Mouse (Mus musculus): ENCODE measurements around the gene Bmt2. TPM values are rescaled to one million over a fixed set of nuclear protein-coding genes. Genes with fewer than 3 reads are reported as not detected.

Bmt2 gene
- polyA plus RNA-seq (2015; fragmentation: Nextera tagmentation; extraction: Ambion mirVana), result 19.7 and 22.4 TPM in 2 replicates

- Histone ChIP-seq H3K4me1 (ENCODE audit: control insufficient read depth, insufficient read depth, low read length) (peaks cover 16% of the 10 kb centered on the region), H3K4me3 (ENCODE audit: low read depth, low read length) (peak within 1 kb of the TSS; percentile 82), H3K4me2 (ENCODE audit: low read length) (peak within 1 kb of the TSS; percentile 69), H3K27me3 (ENCODE audit: control insufficient read depth, insufficient read depth, low read depth, low read length) (no peaks in the 10 kb centered on the region), H3K36me3 (ENCODE audit: control insufficient read depth, insufficient read depth, low read length) (no peaks in the 10 kb centered on the region), H3K9me3 (replicated peaks; ENCODE audit: control insufficient read depth, low read length, poor library complexity, severe bottlenecking) (no peaks in the 10 kb centered on the region), H3K27ac (ENCODE audit: low read length) (peak within 1 kb of the TSS; percentile 92), H3K9ac (ENCODE audit: low read depth, low read length) (peak within 1 kb of the TSS; percentile 90)
- under 1% methylated on average over 31 of the region's 37 CpGs for WGBS
- ATAC-seq, result peak; percentile 99
Observed at GRCm38 (mm10) chr6:13677818-13678282, at the start of gene Bmt2. Gene Bmt2 (minus strand): TSS chr6:13677966.

DNA sequence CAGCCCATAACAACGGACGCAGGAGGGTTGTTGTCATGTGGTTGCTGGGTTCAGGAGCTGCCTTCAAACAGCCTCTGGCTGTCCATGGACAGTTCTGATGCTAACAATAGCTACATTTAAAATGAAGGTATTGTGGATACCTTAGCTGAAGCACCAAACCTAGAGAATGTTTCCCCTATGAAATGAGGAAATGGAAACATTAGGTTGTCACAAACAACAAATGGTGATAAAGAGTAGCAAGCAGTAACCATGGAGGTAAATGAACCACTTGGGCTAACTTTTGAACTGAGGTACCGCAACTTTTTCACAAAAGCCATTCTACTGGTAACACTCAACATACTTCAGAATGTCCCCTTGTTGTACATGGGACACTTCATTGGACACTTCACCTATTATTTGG, 44.4 kb upstream of the Bmt2 start:
- WGBS, result 93% methylated on average over 3 of the region's 3 CpGs
- no peaks in the 10 kb centered on the region for H3K9me3 ChIP-seq (replicated peaks; ENCODE audit: control insufficient read depth, low read length, poor library complexity, severe bottlenecking)
- H3K4me2 ChIP-seq (ENCODE audit: low read length), result no peak overlapping the region
- no peaks in the 10 kb centered on the region for H3K4me1 ChIP-seq (ENCODE audit: control insufficient read depth, insufficient read depth, low read length)
- no peak overlapping the region for H3K9ac ChIP-seq (ENCODE audit: low read depth, low read length)
- H3K27me3 ChIP-seq (ENCODE audit: control insufficient read depth, insufficient read depth, low read depth, low read length), result no peaks in the 10 kb centered on the region
- ATAC-seq, result no peak
- H3K36me3 ChIP-seq (ENCODE audit: control insufficient read depth, insufficient read depth, low read length), result no peaks in the 10 kb centered on the region
- H3K27ac ChIP-seq (ENCODE audit: low read length), result no peak overlapping the region
- H3K4me3 ChIP-seq (ENCODE audit: low read depth, low read length), result no peak overlapping the region

GRCm38 (mm10) chr6:13714867-13715266, 37.1 kb upstream of the Bmt2 start:
- Histone ChIP-seq H3K9ac (ENCODE audit: low read depth, low read length) (no peak overlapping the region), H3K4me3 (ENCODE audit: low read depth, low read length) (no peak overlapping the region), H3K27ac (ENCODE audit: low read length) (no peak overlapping the region), H3K4me1 (ENCODE audit: control insufficient read depth, insufficient read depth, low read length) (no peaks in the 10 kb centered on the region), H3K36me3 (ENCODE audit: control insufficient read depth, insufficient read depth, low read length) (no peaks in the 10 kb centered on the region), H3K4me2 (ENCODE audit: low read length) (no peak overlapping the region), H3K9me3 (replicated peaks; ENCODE audit: control insufficient read depth, low read length, poor library complexity, severe bottlenecking) (no peaks in the 10 kb centered on the region), H3K27me3 (ENCODE audit: control insufficient read depth, insufficient read depth, low read depth, low read length) (no peaks in the 10 kb centered on the region)
- 68% methylated on average over 3 of the region's 3 CpGs for WGBS
- ATAC-seq, result no peak

- Histone ChIP-seq H3K4me1 (ENCODE audit: control insufficient read depth, insufficient read depth, low read length) (no peaks in the 10 kb centered on the region), H3K9ac (ENCODE audit: low read depth, low read length) (no peak overlapping the region), H3K27me3 (ENCODE audit: control insufficient read depth, insufficient read depth, low read depth, low read length) (no peaks in the 10 kb centered on the region), H3K4me2 (ENCODE audit: low read length) (no peak overlapping the region), H3K36me3 (ENCODE audit: control insufficient read depth, insufficient read depth, low read length) (no peaks in the 10 kb centered on the region), H3K9me3 (replicated peaks; ENCODE audit: control insufficient read depth, low read length, poor library complexity, severe bottlenecking) (no peaks in the 10 kb centered on the region), H3K4me3 (ENCODE audit: low read depth, low read length) (no peak overlapping the region), H3K27ac (ENCODE audit: low read length) (no peak overlapping the region)
- ATAC-seq, result no peak
- 88% methylated on average over 4 of the region's 4 CpGs for WGBS
Observed at GRCm38 (mm10) chr6:13696882-13697281, 19.1 kb upstream of the Bmt2 start.

- 87% methylated on average over 2 of the region's 2 CpGs for WGBS
- Histone ChIP-seq H3K27ac (ENCODE audit: low read length) (no peak overlapping the region), H3K4me1 (ENCODE audit: control insufficient read depth, insufficient read depth, low read length) (no peaks in the 10 kb centered on the region), H3K36me3 (ENCODE audit: control insufficient read depth, insufficient read depth, low read length) (no peaks in the 10 kb centered on the region), H3K27me3 (ENCODE audit: control insufficient read depth, insufficient read depth, low read depth, low read length) (no peaks in the 10 kb centered on the region), H3K4me2 (ENCODE audit: low read length) (no peak overlapping the region), H3K9me3 (replicated peaks; ENCODE audit: control insufficient read depth, low read length, poor library complexity, severe bottlenecking) (no peaks in the 10 kb centered on the region), H3K9ac (ENCODE audit: low read depth, low read length) (no peak overlapping the region), H3K4me3 (ENCODE audit: low read depth, low read length) (no peak overlapping the region)
- ATAC-seq, result no peak
Observed at GRCm38 (mm10) chr6:13695103-13695845, 17.5 kb upstream of the Bmt2 start.

- WGBS, result 80% methylated on average over 2 of the region's 2 CpGs
- no peak overlapping the region for H3K4me3 ChIP-seq (ENCODE audit: low read depth, low read length)
- H3K4me2 ChIP-seq (ENCODE audit: low read length), result no peak overlapping the region
- no peak overlapping the region for H3K27ac ChIP-seq (ENCODE audit: low read length)
- no peaks in the 10 kb centered on the region for H3K4me1 ChIP-seq (ENCODE audit: control insufficient read depth, insufficient read depth, low read length)
- H3K9ac ChIP-seq (ENCODE audit: low read depth, low read length), result no peak overlapping the region
- ATAC-seq, result no peak
- no peaks in the 10 kb centered on the region for H3K36me3 ChIP-seq (ENCODE audit: control insufficient read depth, insufficient read depth, low read length)
- H3K27me3 ChIP-seq (ENCODE audit: control insufficient read depth, insufficient read depth, low read depth, low read length), result no peaks in the 10 kb centered on the region
- no peaks in the 10 kb centered on the region for H3K9me3 ChIP-seq (replicated peaks; ENCODE audit: control insufficient read depth, low read length, poor library complexity, severe bottlenecking)
Observed at GRCm38 (mm10) chr6:13691657-13692294, 14.0 kb upstream of the Bmt2 start.

- no peaks in the 10 kb centered on the region for H3K36me3 ChIP-seq (ENCODE audit: control insufficient read depth, insufficient read depth, low read length)
- no peaks in the 10 kb centered on the region for H3K9me3 ChIP-seq (replicated peaks; ENCODE audit: control insufficient read depth, low read length, poor library complexity, severe bottlenecking)
- no peak overlapping the region for H3K9ac ChIP-seq (ENCODE audit: low read depth, low read length)
- no peak overlapping the region for H3K4me3 ChIP-seq (ENCODE audit: low read depth, low read length)
- H3K27ac ChIP-seq (ENCODE audit: low read length), result no peak overlapping the region
- no peaks in the 10 kb centered on the region for H3K27me3 ChIP-seq (ENCODE audit: control insufficient read depth, insufficient read depth, low read depth, low read length)
- H3K4me2 ChIP-seq (ENCODE audit: low read length), result no peak overlapping the region
- no peaks in the 10 kb centered on the region for H3K4me1 ChIP-seq (ENCODE audit: control insufficient read depth, insufficient read depth, low read length)
- no peak for ATAC-seq
Observed at GRCm38 (mm10) chr6:13690398-13690797, 12.6 kb upstream of the Bmt2 start.

DNA sequence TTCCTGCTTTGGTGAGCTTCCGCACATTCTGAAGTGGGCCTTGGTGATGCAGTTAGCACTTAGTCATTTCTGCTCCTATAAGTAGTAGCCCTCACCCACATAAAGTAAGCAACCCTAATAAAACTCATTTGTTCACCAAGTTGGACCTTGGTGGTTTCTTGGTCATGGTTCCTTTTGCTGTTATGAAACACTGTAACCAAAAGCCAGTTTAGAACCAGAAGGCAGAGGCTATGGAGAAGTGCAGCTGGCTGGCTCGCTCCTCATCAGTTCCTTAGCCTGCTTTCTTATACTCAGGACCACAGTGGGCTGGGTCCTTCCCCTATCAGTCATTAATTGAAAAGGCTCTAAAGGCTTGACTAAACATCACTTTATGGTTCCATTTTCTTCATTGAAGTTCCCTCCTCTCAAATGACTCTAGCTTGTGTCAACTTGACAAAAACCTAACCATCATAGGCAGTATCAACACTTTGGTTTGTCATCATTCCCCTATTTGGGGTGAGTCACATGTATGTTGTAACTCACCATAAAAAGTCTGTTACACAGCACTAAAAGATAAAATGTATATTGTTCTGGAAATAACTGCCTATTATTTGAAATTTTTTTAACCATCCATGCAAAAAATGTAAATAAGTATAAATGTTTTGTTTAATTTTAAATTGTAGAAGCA, 6.3 kb upstream of the Bmt2 start:
- ATAC-seq, result no peak
- no peaks in the 10 kb centered on the region for H3K4me1 ChIP-seq (ENCODE audit: control insufficient read depth, insufficient read depth, low read length)
- no peak overlapping the region for H3K27ac ChIP-seq (ENCODE audit: low read length)
- no peaks in the 10 kb centered on the region for H3K27me3 ChIP-seq (ENCODE audit: control insufficient read depth, insufficient read depth, low read depth, low read length)
- no peak overlapping the region for H3K9ac ChIP-seq (ENCODE audit: low read depth, low read length)
- no peak overlapping the region for H3K4me2 ChIP-seq (ENCODE audit: low read length)
- H3K9me3 ChIP-seq (replicated peaks; ENCODE audit: control insufficient read depth, low read length, poor library complexity, severe bottlenecking), result no peaks in the 10 kb centered on the region
- no peak overlapping the region for H3K4me3 ChIP-seq (ENCODE audit: low read depth, low read length)
- 96% methylated on average over 2 of the region's 2 CpGs for WGBS
- H3K36me3 ChIP-seq (ENCODE audit: control insufficient read depth, insufficient read depth, low read length), result no peaks in the 10 kb centered on the region

DNA sequence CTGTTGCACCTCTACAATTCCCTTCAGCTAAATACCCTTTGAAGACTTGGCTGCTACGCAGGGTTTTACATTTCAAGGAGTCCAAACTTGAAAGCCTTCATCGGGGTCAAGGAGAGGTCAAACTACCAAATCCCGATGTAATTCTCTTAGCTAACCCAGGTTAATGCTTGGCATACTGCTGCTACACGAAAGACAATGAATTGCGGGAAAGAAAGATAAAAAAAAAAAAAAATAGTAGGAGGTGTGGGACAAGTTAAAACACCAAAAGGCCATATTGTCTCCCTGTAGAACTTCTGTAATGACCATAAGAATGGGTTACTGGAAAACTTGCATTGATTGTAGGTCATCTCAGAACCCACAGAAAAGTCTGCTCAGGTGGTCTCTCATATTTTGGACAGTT, 583 bp upstream of the Bmt2 start:
- peak overlapping the region; percentile 40 for H3K9ac ChIP-seq (ENCODE audit: low read depth, low read length)
- H3K27me3 ChIP-seq (ENCODE audit: control insufficient read depth, insufficient read depth, low read depth, low read length), result no peaks in the 10 kb centered on the region
- 14% methylated on average over 5 of the region's 5 CpGs for WGBS
- peaks cover 16% of the 10 kb centered on the region for H3K4me1 ChIP-seq (ENCODE audit: control insufficient read depth, insufficient read depth, low read length)
- H3K4me3 ChIP-seq (ENCODE audit: low read depth, low read length), result peak overlapping the region; percentile 82
- peak overlapping the region; percentile 58; the same call in 1 of the 2 replicates for H3K27ac ChIP-seq (ENCODE audit: low read length)
- no peak for ATAC-seq
- no peaks in the 10 kb centered on the region for H3K36me3 ChIP-seq (ENCODE audit: control insufficient read depth, insufficient read depth, low read length)
- H3K4me2 ChIP-seq (ENCODE audit: low read length), result peak overlapping the region; percentile 69
- no peaks in the 10 kb centered on the region for H3K9me3 ChIP-seq (replicated peaks; ENCODE audit: control insufficient read depth, low read length, poor library complexity, severe bottlenecking)

Measured in midbrain, embryonic 16.5 days (tissue).